Mouse (Mus musculus) layer of hippocampus, postnatal 14 days (tissue): Measurements from ENCODE around the gene Ranbp10. TPM values are rescaled to one million over a fixed set of nuclear protein-coding genes. Genes with fewer than 3 reads are reported as not detected.

Experiments used
- DNase-seq, 2 experiments: peaks; one replicate each; pipeline ENCODE4 v3.0.0; 2021 to 2022; ENCODE audit warnings: low spot score in 2 of 2, mixed read lengths in 1 of 2
- long read RNA-seq, 2 experiments: library from polyadenylated mRNA; stranded (forward); transcript quantifications; one replicate each; pipeline ENCODE4 v2.0.0; 2021
- total RNA-seq, 2 experiments: library from RNA; stranded (reverse); gene quantifications; 2 replicates each; pipeline ENCODE4 v1.2.3; 2021

The Ranbp10 gene
- 10 to 100 TPM; 25.5 to 26.0 TPM for total RNA-seq
- long read RNA-seq, experiment 1, full-length matches to known transcripts: 4 of 15 reads
- long read RNA-seq, experiment 1, partial matches to known transcripts: 5 of 15 reads
- long read RNA-seq, experiment 1, other reads (novel, unspliced or antisense): 6 of 15 reads
- long read RNA-seq, experiment 2, full-length matches to known transcripts: 7 of 17 reads
- long read RNA-seq, experiment 2, partial matches to known transcripts: 6 of 17 reads
- long read RNA-seq, experiment 2, other reads (novel, unspliced or antisense): 4 of 17 reads

DNA sequence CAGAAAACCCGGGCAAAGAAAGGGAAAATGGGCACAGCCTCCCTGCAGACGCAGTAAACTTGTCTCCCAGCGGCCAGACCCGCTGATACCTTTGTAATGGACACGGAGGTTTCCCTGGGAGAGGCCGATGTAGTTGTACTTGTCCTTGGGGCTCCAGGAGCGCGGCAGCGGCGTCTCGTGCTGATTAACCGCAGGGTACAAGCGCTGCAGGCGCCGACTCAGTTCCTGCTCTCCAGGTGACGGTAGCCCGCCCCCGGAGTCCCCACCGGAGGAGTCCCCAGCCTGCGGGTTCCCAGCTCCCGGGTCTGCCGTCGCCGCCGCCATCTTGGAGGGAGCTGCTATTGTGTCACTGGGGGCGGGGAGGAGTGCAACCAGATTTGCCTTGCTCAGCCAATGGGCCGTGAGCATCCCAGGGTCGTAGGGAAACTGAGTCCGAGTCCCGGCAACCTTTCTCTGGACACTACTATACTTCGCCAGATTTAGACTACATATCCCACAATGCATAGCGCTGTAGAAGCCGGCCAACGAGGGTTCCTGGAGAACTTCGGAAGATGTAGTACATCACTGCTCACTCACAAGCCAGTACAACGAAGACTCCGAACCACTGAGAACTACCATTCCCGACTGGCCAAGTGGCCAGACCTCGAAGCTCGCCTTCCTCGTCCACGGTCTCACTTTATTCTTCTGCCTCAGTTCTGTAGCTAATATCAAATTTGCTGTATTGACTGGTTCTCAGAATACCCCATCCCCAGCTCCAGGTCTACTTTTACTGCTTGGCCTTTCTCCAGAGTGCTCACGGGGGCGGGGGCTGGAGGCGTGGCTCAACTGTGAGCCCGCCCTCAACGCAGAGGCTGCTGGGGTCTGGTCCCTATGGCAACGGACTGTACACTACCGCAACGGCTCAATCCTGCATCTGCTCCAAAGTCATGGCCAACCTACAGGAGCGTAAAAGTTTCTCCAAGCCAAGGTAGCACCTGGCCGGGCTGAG, at the start of gene Ranbp10, which contains the start of gene Tsnaxip1:
TSS of gene Ranbp10 (minus strand) at position 490 of the 988 bp plus-strand sequence.
TSS of gene Tsnaxip1 (plus strand) at position 871 of the 988 bp plus-strand sequence.
- peak; percentile 96 to 99 for DNase-seq

DNA sequence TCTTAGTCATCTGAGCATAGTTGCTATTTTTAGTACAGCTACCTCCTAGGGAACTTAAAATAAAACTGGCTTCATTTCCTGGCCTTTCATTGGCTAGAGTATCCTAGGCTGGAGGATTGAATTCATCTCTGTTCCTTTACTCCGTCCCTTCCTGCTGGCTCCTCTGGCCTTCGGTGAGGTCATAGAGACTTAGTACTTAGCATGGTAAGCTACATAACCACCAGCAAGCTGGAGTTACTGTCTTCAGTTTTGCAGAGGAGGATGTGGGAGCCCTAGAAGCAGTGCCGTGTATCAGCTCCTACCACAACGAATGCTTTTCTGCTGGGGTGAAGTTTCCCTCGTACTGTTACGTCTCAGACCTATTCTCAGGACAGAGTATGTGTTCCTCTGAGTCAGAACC, 47.2 kb upstream of the Ranbp10 start:
- no peak for DNase-seq

DNA sequence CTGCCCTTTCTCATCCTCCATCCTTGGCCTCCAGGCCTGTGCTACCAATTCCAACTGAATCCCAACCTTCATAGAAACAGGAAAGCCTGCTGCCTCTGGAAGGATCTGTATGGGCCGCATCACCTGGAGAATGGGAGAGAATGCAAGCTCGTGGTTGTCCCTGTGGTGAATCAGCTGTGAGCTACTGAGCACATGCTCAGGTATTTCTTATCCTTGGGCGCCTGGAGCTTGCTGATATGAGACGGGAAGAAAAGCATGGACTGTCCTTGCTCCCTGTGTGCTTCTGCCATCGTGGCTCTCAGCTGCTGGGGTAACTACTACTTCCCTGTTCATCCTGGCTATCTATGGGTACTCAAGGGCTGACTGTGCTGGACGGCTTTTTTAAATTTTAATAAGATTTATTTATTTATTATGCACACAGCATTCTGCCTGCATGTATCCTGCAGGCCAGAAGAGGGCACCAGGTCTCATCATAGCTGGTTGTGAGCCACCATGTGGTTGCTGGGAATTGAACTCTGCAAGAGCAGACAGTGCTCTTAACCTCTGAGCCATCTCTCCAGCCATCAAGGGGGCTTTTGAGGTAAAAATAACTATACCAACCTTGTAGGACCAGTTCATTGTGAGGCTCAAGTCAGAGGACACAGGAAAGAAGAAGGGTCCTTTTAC, 39.3 kb upstream of the Ranbp10 start:
- DNase-seq: no peak

DNA sequence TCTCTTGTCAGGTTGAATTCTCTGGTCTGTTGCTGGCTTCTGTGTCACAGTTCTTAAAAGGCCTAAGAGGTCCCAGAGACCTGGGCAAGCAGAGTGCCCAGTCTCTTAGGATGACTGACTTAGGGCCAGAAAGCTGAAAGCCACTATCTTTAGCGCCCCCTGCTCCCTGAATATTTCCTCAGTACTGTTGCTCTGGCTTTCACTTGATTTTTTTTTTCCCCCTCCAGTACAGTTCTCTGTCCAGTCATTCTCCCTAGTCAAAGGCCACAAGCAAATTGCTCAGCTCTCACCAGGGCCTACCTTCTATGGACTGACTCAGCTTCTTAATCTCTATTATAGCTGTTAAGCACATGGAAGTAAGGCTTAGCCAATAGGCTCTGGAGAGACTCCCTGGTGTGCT, 34.8 kb upstream of the Ranbp10 start:
- no peak for DNase-seq

DNA sequence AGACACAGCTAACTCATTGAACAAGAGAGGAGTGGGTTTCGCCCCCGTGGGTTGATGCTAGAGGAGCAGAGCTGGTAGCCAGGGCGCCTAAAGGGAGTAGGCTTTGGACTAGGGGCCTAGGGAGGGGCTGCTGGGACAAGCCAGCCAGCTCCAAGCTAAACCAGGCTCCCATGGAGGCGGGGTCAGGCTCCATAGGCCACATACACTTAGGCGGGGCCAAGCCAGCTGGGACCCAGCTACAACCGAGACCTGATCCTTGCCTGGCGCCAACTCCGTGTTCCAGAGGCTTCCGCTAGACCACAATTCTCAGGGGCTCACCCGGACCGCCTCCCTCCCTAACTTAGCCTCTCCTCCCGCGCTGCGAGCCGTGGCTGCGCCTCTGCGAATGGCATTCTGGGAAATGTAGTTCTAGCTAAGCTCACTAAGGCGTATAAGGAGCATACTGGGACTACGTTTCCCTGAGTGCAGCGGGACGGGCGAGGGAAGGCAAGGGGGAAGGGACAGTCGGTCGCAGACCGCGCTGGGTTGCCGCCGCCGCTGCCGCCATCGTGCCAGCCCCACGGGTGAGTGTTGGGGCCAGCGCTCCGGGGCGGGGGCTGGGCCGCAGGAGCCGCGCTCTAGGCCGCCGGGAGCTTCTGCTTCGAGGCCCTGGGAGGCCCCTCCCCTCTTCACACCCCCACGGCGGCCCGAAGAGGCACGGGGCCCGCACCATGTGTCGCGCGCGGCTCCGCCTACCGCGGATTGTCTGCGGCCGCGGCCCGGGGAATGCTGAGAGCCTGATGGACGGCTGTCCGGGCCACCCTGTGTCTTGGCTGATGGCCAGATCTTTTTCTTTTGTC, 33.2 kb upstream of the Ranbp10 start, which contains the start of gene Nutf2:
TSS of gene Nutf2 (plus strand) at position 438 of the 839 bp plus-strand sequence.
- peak; percentile 90 to 96 for DNase-seq

DNA sequence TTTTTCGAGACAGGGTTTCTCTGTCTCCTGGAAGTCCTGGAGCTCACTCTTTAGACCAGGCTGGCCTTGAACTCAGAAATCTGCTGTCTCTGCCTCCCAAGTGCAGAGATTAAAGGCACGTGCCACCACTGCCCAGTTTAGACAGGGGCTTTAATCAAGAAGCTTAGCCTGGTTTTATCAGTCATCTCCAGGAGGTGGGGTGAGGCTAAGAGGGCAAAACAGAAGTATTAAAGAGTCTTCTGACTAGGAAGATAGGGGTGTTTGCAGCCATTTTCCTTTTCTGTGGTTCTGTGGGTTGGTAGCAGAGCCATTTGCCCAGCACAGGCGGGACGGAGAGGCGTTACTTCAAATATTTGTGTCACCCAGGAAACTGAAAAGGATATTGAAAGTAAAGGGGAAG, 32.2 kb upstream of the Ranbp10 start:
- DNase-seq: no peak

DNA sequence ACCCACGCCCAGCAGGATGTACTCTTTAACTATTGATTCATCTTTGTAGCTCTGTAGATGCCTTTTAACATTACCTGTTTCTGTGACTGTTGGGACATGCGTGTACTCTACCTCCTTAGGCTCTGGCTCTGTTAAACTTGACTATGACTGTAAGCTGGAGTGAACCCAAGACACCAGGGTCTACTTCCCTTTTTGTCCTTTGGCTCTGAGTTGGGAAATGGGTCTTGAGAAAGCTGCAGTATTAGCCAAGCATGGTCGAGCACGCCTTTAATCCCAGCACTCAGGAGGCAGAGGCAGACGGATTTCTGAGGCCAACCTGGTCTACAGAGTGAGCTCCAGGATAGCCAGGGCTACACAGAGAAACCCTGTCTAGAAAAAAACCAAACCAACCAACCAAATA, 31.3 kb upstream of the Ranbp10 start:
- DNase-seq: no peak

DNA sequence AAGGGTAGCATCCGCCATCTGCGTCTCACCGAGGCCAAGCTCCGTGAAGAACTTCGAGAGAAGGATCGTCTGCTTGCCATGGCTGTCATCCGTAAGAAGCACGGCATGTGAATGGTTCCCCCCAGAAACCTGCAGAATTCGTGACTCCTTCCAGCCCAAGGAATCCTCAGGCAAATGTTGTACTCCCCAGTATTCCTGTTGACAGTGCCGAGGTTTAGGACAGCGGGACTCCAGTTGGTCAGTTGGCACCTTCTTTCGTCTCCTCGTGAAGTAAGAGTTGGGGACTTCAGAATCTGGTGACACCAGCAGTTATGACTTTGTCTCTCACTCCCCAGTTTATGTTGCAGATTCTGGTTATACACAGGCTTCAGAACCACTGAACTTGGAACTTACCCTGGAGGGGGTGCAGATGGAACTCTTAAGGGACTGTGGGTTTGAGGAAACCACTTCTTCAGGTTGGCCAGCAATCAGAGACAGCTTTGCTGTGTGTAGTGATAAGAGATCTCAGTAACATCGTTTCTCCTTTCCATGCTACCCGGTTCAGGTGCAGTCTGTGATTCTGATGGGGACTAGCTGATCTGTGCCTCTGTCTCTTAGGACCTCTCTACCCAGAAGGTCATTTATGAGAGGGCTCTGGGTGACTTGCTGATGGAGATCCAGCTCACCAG, 29.2 kb upstream of the Ranbp10 start:
- no peak for DNase-seq

DNA sequence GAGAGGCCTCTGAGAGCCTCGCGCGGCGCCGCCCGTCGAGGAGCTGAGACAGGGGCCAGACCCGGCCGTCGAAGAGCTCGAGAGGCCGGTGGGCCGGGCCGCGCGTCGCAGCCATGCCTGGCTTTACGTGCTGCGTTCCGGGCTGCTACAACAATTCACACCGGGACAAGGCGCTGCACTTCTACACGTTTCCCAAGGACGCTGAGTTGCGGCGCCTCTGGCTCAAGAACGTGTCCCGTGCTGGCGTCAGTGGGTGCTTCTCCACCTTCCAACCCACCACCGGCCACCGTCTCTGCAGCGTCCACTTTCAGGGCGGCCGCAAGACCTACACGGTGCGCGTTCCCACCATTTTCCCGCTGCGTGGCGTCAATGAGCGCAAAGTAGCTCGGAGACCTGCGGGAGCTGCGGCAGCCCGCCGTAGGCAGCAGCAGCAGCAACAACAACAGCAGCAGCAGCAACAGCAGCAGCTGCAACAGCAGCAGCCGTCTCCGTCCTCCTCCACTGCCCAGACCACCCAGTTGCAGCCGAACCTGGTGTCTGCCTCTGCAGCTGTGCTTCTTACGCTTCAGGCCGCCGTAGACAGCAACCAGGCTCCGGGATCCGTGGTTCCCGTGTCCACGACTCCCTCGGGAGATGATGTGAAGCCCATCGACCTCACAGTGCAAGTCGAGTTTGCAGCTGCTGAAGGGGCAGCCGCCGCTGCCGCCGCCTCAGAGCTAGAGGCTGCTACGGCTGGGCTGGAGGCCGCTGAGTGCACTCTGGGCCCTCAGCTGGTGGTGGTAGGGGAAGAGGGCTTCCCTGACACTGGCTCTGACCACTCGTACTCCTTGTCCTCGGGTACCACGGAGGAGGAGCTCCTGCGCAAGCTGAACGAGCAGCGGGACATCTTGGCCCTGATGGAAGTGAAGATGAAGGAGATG, 28.4 kb upstream of the Ranbp10 start:
- peak in 1 of 2 experiments; percentile 42 for DNase-seq

DNA sequence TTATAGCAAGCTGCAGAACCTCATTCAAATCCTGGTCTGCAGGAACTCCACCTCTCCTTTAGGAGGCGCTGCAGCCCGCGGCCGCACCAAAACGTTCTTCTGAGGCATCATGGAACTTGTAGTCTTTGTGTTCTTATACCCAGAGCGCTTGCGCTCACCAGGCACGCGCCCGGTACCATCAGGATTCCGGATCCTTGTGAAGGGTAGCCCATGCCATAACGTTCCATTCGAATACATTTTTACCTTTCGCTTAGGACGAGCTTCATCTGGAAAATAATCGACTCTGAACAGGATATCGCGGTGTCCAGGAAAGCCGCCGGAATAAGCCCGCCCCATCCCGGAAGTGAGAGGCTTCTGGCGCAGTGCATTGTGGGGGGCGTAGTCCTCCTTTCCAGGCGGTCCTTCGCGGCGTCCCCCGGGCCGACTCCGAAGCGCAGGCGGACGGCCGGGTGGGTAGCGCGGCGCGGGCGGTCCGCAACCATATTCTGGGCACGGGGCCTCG, 27.6 kb upstream of the Ranbp10 start, which contains the start of gene Thap11:
TSS of gene Thap11 (plus strand) at position 418 of the 502 bp plus-strand sequence.
- peak; percentile 91 to 93 for DNase-seq

DNA sequence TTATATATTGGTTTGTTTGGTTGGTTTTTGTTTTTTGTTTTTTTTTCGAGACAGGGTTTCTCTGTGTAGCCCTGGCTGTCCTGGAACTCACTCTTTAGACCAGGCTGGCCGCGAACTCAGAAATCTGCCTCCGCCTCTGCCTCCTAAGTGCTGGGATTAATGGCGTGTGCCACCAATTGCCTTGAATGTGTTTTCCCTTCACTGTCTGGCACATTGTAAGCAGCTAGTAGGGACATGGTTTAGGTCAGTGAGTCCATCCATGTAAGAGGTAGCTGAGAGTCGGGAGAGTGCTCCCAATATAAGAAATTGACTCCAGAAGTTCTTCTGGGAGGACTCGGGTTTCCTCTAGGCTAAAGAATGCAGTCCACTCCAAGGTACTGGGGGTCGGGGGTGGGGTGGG, 27.2 kb upstream of the Ranbp10 start:
- peak; percentile 21 to 44 for DNase-seq

DNA sequence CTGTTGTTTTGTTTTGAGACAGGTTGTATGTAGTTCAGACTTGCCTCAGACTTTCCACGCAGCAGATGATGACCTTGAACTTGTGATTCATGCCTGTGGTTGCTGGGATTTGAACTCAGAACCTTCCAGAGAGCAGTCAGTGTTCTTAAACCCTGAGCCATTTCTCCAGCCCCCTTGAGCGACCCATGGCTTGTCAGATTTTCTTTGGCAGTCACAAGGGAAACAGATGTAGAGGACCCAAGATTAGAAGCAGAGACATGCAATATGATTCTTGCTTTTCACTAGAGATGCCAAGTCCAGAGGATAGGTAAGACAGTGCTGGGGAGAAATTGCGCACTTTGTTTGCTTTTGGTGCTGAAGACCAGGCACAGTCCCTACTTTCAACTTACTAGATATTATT, 26.0 kb upstream of the Ranbp10 start, which contains the start of gene Cenpt:
TSS of gene Cenpt (minus strand) at position 101 of the 400 bp plus-strand sequence.
- DNase-seq: no peak

DNA sequence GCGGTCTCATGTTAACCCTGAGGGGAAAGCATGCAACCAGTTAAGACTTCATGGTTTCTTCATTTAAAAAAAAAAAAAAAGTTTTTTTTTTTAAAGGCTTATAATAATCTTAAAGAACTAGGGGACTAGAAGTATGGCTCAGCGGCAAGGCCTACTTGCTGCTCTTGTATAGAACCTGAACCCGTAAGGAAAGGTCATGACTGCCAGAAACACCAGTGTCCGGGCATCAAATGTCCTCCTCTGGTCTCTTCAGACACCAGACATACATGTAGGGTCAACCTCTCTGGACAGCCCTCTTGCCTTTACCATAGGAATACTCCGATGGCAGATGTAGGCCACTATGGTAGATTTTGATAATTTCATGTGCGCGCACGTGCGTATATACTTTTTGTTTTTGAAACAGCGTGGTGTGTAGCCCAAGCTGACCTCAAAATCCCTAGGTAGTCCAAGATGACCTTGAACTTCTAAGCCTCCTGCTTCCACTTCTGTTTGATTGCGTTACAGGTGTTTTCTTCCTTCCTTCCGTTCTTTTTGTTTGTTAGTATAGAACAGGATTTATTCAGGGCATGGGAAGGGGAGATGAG, 25.1 kb upstream of the Ranbp10 start:
- DNase-seq: no peak

DNA sequence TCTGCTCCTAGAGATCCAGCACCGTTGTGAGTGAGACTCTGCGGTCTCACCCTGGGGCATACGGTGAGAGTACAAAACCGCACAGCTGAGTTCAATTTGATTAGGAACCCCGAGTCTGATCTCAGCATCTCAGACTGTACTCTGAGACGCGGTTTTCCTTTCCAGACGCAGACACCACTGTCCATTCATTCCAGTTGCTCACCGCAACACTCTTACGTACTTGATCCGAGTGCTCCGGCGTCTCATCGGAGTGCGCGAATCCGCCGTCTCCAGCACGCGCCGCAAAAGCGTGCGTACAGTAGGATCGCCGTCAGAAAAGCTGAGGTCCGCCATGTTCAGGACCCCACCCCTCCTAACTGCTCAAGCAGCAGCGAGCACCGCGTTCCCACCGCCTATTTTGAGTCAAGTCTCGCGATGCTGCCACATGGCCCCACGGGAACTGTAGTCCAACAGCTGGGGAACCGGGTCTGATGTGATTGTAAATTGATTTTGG, 24.5 kb upstream of the Ranbp10 start:
- DNase-seq: peak; percentile 84 to 95

DNA sequence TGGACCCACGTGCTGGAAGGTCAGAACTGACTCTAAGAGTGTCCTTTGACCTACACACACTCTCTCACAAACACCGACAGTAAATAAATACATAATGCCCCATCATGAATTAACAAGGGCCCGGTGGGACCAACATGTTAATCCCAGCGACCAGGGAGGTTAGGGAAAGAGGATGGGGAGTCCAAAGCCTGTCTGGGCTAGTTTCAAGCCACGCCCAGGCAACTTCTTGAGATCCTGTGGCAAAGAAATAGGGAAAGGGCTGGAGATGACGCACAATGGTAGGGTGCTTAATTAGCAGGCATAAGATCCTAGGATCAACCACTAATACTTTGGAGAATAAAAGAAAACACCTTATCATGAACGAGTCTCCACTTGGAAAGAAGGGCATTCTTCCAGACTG, 23.5 kb upstream of the Ranbp10 start:
- DNase-seq: no peak

DNA sequence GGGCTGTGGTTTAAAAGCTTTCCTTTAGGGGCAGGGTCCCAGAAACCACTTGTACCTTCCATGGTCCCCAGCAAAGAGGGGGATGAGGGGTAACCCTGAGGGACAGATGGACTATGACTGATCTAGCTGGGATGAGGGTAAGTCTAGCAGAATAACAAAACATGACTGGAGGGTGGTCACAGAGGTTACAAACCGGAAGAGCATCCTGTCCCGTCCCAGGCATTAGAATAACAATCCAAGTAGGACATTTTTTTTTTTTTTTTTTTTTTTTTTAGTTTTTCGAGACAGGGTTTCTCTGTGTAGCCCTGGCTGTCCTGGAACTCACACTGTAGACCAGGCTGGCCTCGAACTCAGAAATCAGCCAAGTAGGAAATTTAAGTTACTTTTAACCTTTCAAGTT, 22.9 kb upstream of the Ranbp10 start:
- no peak for DNase-seq

DNA sequence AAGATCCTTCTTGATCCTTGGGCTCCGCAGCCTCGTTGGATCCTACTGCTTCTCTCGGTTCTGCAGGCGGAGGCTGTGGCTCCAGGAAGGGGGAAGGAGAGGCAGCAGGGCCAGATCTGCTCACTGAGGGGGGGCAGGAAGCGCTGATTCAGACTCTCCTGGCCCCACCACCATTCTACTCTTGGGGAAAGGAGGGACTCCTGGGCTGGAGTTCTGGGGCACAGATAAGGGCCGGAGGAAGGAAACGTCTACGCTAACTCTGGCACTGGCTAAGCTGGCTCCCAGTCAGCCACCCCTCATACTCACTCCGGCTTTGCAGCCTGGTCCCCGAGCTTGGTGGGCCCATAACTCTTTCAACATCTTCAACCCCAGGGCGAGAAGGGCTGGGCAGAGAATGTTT, 19.5 kb upstream of the Ranbp10 start:
- DNase-seq: no peak

DNA sequence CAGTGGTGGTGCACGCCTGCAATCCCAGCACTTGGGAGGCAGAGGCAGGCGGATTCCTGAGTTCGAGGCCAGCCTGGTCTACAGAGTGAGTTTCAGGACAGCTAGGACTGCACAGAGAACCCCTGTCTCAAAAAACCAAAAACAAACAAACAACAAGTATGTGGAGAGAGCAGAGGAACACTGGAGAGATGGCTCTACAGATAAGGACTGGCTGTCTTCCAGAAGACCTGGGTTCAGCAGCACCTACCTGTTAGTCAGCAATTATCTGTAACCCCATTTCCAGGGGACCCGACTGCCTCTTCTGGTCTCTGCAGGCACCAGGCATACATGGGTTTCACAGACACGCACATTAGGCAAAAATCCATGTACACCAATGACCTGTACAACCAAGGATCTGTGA, 12.1 kb upstream of the Ranbp10 start:
- DNase-seq: no peak
